Mouse (Mus musculus): Measurements from ENCODE around the gene Olfr1148.

Olfr1148 gene

GRCm38 (mm10) chr2:87830233-87830632 is at the start of gene Olfr1148:
TSS of gene Olfr1148 (plus strand) at chr2:87830533.
- DNase-seq, result no peak

- no peak for DNase-seq
Observed at GRCm38 (mm10) chr2:87800292-87800691, 30.0 kb upstream of the Olfr1148 start, which contains the start of gene Olfr1143. TSS of gene Olfr1143 (plus strand) at chr2:87800592.

DNA sequence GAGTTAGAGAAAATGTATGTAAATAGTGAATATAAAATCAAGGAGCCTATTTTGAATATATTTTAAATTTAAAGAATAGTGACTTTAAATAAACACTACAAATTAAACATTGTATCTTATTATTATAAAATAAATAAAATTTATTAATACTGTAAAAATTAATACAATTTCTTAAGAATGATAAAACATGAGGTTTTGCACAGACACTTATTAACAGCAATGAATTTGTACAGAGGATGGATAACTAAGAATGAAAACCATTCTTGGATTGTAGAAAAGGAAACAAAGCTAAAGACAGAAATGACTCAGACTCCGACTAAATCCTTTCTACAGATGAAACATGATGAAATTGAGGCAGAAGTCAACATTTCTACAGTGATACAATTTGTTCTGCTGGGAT is 20.8 kb upstream of the Olfr1148 start, which contains the start of gene Olfr1145:
Gene Olfr1145 (plus strand): TSS at position 301 of the 400 bp plus-strand sequence.
- no peak for DNase-seq

DNA sequence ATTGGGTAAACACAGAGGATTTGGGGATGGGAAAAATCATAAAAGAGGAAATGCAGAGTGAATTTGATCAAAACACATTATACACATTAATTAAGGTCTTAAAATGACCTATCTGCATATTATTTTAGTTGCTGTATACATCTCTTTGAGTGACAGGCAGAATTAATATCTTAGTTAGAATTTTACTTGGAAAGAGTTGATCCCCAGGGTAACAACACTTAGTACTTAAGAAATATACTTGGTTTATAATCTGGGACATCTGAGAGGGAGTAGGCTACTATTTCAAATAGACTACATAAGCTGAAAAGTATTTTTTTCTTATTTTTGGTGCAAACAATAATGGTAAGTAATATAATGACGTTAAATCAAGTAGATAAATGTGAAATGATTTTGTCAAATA is 13.4 kb downstream of the Olfr1148 start, which contains the start of gene Olfr1150-ps1:
Gene Olfr1150-ps1 (plus strand): TSS at position 301 of the 400 bp plus-strand sequence.
- no peak for DNase-seq

- no peak for DNase-seq
Observed at GRCm38 (mm10) chr2:87855562-87855961, 25.2 kb downstream of the Olfr1148 start, which contains the start of gene Olfr1151. TSS of gene Olfr1151 (plus strand) at chr2:87855862.

- DNase-seq, result no peak
Observed at GRCm38 (mm10) chr2:87866192-87866591, 35.9 kb downstream of the Olfr1148 start, which contains the start of gene Olfr1152. TSS of gene Olfr1152 (plus strand) at chr2:87866492.

Data from right cerebral cortex, postnatal 4 days (tissue).